Mouse (Mus musculus) liver, adult (tissue): ENCODE data around the gene Ceacam10.

Experiments
- GATA4 ChIP-seq: IDR thresholded peaks from 2 replicates; pipeline ENCODE4 v1.6.1; 2014; ENCODE audit warnings: mild to moderate bottlenecking, low read length; ENCODE audit not compliant: insufficient replicate concordance

Ceacam10 gene

DNA sequence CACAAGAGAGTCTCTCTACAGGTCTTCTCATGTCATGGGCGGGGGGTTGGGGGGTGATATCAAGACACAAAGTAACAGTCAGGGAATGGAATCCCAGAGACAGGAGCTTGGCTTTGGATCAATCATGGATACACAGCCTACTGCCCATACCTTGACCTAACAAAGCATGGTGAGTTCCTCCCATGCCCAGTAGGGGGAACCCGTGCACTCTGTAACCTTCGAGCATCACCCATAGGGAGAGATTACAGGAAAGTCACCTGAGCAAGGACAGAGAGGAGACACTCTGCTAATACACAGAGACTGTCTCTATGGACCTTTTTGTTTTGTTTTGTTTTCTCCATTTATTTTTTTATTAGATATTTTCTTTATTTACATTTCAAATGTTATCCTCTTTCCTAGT is 40.5 kb downstream of the Ceacam10 start:
- TF ChIP-seq GATA4, result no peak

DNA sequence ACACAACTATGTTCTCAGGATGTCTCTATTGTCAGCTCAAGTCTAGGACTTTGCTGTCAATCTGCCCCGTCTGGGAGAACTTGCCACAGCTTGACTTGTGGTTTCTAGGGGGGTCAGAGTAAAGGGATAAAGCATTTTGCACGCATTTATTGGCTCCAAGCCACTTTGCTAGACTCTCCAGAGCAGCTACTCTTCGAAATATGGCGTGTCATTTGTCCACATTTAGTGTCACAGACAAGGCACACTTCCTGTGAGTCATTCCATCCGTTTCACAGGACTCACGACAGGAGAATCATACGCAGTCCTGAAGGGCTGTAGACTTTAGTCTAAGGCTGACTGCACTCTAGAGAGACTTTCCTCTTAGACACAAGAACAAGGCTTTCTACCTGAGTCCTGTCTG is 47.4 kb downstream of the Ceacam10 start:
- no peak for TF ChIP-seq GATA4

DNA sequence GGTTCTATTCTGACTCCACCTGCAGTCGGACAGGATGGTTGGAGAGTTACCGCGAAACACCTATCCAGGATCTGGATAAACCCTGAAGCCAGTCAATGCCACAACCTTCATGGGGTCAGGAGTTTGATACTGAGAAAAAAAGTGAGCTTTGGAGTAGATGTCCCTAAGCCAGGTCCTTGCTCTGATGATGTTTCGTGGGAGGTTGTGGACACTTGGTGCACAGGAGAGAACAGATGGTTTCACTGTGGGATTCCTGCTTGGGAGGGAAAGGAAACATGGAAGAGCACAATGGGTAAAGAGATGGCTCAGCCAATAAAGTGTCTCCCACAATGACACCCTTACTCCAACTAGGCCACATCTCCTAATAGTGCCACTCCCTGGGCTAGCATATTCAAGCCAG is 50.2 kb downstream of the Ceacam10 start:
- no peak for TF ChIP-seq GATA4
